Mouse (Mus musculus): ENCODE measurements around the gene B230118H07Rik. TPM values are rescaled to one million over a fixed set of nuclear protein-coding genes. Genes with fewer than 3 reads are reported as not detected.

The B230118H07Rik gene
- polyA plus RNA-seq, 1 experiment, result 32.8 TPM

- Histone ChIP-seq H3K27ac (ENCODE audit: control insufficient read depth, insufficient read depth, low read depth, low read length, poor library complexity) (no peak overlapping the region), H3K4me3 (replicated peaks; ENCODE audit: control insufficient read depth, low read depth, low read length) (no peak overlapping the region), H3K4me1 (ENCODE audit: control insufficient read depth, insufficient read depth, low read length) (no peaks in the 10 kb centered on the region)
- TF ChIP-seq CTCF (IDR thresholded peaks at IDR 0.05; ENCODE audit: control insufficient read depth, insufficient read depth, low read length) (no peak), POLR2A (IDR thresholded peaks at IDR 0.05; ENCODE audit: borderline replicate concordance, control insufficient read depth, low read depth, low read length) (no peak)
- 75% methylated on average over 3 of the region's 3 CpGs for WGBS
These were observed 38.5 kb downstream of the B230118H07Rik start for GRCm38 (mm10) chr2:101610861-101611260.

GRCm38 (mm10) chr2:101608232-101608894 lies 41.0 kb downstream of the B230118H07Rik start:
- Histone ChIP-seq H3K4me1 (ENCODE audit: control insufficient read depth, insufficient read depth, low read length) (no peaks in the 10 kb centered on the region), H3K4me3 (replicated peaks; ENCODE audit: control insufficient read depth, low read depth, low read length) (no peak overlapping the region), H3K27ac (ENCODE audit: control insufficient read depth, insufficient read depth, low read depth, low read length, poor library complexity) (no peak overlapping the region)
- 74% methylated on average over 7 of the region's 7 CpGs for WGBS
- TF ChIP-seq CTCF (IDR thresholded peaks at IDR 0.05; ENCODE audit: control insufficient read depth, insufficient read depth, low read length) (no peak), POLR2A (IDR thresholded peaks at IDR 0.05; ENCODE audit: borderline replicate concordance, control insufficient read depth, low read depth, low read length) (no peak)

DNA sequence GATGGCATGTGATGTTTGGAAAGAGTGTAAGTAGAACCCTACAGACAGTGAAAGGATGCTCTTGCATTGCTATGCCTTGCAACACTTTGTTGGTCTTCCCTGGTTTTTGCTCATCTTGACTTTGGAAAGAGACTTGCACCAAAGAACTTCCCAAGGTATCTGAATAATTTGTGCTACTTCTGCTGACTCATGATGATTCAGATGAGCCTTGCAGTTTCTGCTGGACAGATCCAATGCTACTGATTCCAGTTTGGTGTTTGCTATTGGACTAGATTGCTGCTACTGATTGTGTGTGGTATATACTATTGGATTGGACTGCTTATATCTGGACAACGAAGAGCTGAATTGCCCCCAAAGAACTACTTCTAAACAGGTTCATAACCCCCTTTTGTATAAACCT lies 46.2 kb downstream of the B230118H07Rik start:
- H3K4me3 ChIP-seq (replicated peaks; ENCODE audit: control insufficient read depth, low read depth, low read length), result no peak overlapping the region
- no peak overlapping the region for H3K27ac ChIP-seq (ENCODE audit: control insufficient read depth, insufficient read depth, low read depth, low read length, poor library complexity)
- 77% methylated on average over 1 of the region's 1 CpGs for WGBS
- H3K4me1 ChIP-seq (ENCODE audit: control insufficient read depth, insufficient read depth, low read length), result no peaks in the 10 kb centered on the region
- TF ChIP-seq POLR2A (IDR thresholded peaks at IDR 0.05; ENCODE audit: borderline replicate concordance, control insufficient read depth, low read depth, low read length), result no peak
- no peak for TF ChIP-seq CTCF (IDR thresholded peaks at IDR 0.05; ENCODE audit: control insufficient read depth, insufficient read depth, low read length)

GRCm38 (mm10) chr2:101600703-101601102 lies 48.6 kb downstream of the B230118H07Rik start:
- no peaks in the 10 kb centered on the region for H3K4me1 ChIP-seq (ENCODE audit: control insufficient read depth, insufficient read depth, low read length)
- TF ChIP-seq POLR2A (IDR thresholded peaks at IDR 0.05; ENCODE audit: borderline replicate concordance, control insufficient read depth, low read depth, low read length), result no peak
- no peak for TF ChIP-seq CTCF (IDR thresholded peaks at IDR 0.05; ENCODE audit: control insufficient read depth, insufficient read depth, low read length)
- H3K27ac ChIP-seq (ENCODE audit: control insufficient read depth, insufficient read depth, low read depth, low read length, poor library complexity), result no peak overlapping the region
- WGBS, result 7% methylated on average over 8 of the region's 8 CpGs
- no peak overlapping the region for H3K4me3 ChIP-seq (replicated peaks; ENCODE audit: control insufficient read depth, low read depth, low read length)

DNA sequence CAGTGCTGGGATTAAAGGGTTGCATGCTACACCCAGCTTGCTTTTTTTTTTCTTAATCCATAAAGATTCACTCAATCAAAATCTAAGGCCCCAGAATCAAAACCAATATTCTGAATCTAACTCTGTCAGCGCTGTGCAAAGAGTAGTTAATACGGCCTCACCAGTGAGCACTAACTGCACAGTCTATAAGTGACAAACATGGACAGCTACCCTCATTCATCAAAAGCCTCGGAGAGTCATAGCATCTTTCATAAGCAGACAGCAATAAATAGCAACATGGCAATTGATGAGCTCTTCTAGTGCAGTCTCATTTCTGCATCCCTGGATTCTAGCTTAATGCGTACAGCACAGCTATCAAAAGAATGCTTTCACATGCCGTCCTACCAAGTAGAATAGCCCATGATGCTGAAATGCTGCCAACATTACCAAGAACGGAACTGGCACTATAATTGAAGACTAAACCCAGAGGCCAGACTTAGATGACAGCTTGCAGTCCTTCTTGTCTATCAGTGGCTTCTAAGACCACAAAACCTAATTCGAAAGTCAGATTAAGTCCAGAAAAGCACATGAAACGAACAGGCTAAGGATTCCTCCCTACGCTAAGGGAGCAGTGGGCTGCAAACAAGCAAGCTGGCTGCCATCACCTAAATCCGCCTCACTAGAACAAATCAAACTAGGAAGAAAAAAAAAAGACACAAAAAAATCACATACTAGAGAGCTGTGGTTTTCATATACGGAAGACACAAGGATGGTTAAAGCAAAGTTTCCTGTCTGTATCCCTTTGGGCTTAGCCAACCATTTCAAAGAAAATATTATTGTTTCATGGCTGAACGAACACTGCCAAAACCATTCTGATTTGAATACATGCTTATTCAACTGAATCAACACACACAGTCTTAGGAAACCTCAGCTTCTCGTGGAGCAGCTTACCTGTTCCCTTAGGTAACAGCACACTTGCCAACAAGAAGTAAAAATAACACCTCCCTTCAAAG lies 50.8 kb downstream of the B230118H07Rik start:
- H3K4me1 ChIP-seq (ENCODE audit: control insufficient read depth, insufficient read depth, low read length), result no peaks in the 10 kb centered on the region
- H3K27ac ChIP-seq (ENCODE audit: control insufficient read depth, insufficient read depth, low read depth, low read length, poor library complexity), result no peak overlapping the region
- TF ChIP-seq POLR2A (IDR thresholded peaks at IDR 0.05; ENCODE audit: borderline replicate concordance, control insufficient read depth, low read depth, low read length) (no peak), CTCF (IDR thresholded peaks at IDR 0.05; ENCODE audit: control insufficient read depth, insufficient read depth, low read length) (no peak)
- H3K4me3 ChIP-seq (replicated peaks; ENCODE audit: control insufficient read depth, low read depth, low read length), result no peak overlapping the region
- WGBS, result 62% methylated on average over 13 of the region's 13 CpGs

- TF ChIP-seq POLR2A (IDR thresholded peaks at IDR 0.05; ENCODE audit: borderline replicate concordance, control insufficient read depth, low read depth, low read length), result no peak
- TF ChIP-seq CTCF (IDR thresholded peaks at IDR 0.05; ENCODE audit: control insufficient read depth, insufficient read depth, low read length), result no peak
- H3K4me3 ChIP-seq (replicated peaks; ENCODE audit: control insufficient read depth, low read depth, low read length), result no peak overlapping the region
- H3K4me1 ChIP-seq (ENCODE audit: control insufficient read depth, insufficient read depth, low read length), result no peaks in the 10 kb centered on the region
- H3K27ac ChIP-seq (ENCODE audit: control insufficient read depth, insufficient read depth, low read depth, low read length, poor library complexity), result no peak overlapping the region
These were observed 52.1 kb downstream of the B230118H07Rik start for GRCm38 (mm10) chr2:101597186-101597585.

DNA sequence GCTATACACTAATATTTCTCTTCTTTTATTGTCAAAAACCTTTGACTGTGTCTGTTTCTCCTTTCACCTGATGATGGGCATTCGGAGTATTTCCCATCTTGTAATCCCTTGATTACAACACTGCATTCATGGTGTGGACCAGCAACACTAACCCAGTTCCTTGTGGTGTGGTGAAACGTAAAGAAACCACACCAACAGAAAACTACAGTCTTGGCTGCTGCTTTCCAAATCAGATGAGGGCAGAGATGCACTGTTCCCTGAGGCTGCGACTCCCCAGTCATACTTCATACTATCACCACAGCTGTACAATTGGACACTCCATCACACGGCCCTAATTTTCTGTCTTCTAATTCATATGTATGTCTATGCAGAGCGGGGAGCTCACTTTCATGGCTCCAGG lies 54.7 kb downstream of the B230118H07Rik start:
- WGBS, result 44% methylated on average over 5 of the region's 5 CpGs
- Histone ChIP-seq H3K4me3 (replicated peaks; ENCODE audit: control insufficient read depth, low read depth, low read length) (no peak overlapping the region), H3K27ac (ENCODE audit: control insufficient read depth, insufficient read depth, low read depth, low read length, poor library complexity) (no peak overlapping the region), H3K4me1 (ENCODE audit: control insufficient read depth, insufficient read depth, low read length) (no peaks in the 10 kb centered on the region; the same call in 1 of the 2 replicates)
- no peak for TF ChIP-seq POLR2A (IDR thresholded peaks at IDR 0.05; ENCODE audit: borderline replicate concordance, control insufficient read depth, low read depth, low read length)
- no peak for TF ChIP-seq CTCF (IDR thresholded peaks at IDR 0.05; ENCODE audit: control insufficient read depth, insufficient read depth, low read length)

DNA sequence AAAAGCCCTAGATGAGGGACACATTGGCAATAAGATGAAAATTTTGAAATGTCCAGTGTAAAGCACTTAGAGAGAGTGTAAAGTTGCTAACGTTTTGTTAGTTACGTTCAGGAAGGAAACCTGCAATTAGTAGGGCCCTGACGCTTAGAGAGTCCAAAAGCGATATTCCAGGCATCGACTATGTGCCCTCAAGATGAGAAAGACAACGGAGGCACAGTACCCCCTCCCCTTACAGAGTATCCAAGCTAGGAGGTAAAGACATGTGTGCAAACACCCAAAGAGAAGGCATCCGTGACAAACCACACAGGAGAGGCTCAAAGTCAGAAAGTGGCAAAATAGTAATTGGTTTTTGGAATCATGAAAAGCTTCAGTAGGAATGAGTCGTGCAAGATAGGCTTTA lies 56.4 kb downstream of the B230118H07Rik start:
- Histone ChIP-seq H3K27ac (ENCODE audit: control insufficient read depth, insufficient read depth, low read depth, low read length, poor library complexity) (no peak overlapping the region), H3K4me3 (replicated peaks; ENCODE audit: control insufficient read depth, low read depth, low read length) (no peak overlapping the region), H3K4me1 (ENCODE audit: control insufficient read depth, insufficient read depth, low read length) (no peaks in the 10 kb centered on the region; the same call in 1 of the 2 replicates)
- WGBS, result 73% methylated on average over 8 of the region's 8 CpGs
- TF ChIP-seq CTCF (IDR thresholded peaks at IDR 0.05; ENCODE audit: control insufficient read depth, insufficient read depth, low read length) (no peak), POLR2A (IDR thresholded peaks at IDR 0.05; ENCODE audit: borderline replicate concordance, control insufficient read depth, low read depth, low read length) (no peak)
